Mouse (Mus musculus) kidney, adult 2 months (tissue): ENCODE data around the gene Capza1.

Experiments used
- CTCF ChIP-seq: fragments of 200-500 bp; conservative IDR thresholded peaks from 2 replicates; pipeline ENCODE4 v1.5.1; 2011; ENCODE audit warnings: low read depth, mild to moderate bottlenecking, control low read depth, low read length, moderate library complexity, mixed read lengths; ENCODE audit not compliant: insufficient read depth, insufficient read length
- POLR2A ChIP-seq: fragments of 200-500 bp; IDR thresholded peaks from one replicate; pipeline ENCODE4 v1.6.1; 2011; ENCODE audit warnings: low read depth, low read length, control low read depth

GRCm38 (mm10) chr3:104801481-104801880, 62.8 kb downstream of the Capza1 start:
- TF ChIP-seq CTCF: no peak
- TF ChIP-seq POLR2A: no peak
